Mouse (Mus musculus): Measurements from ENCODE around the gene Aatk. TPM values are rescaled to one million over a fixed set of nuclear protein-coding genes. Genes with fewer than 3 reads are reported as not detected.

Gene Aatk
- total RNA-seq, 2 experiments from 2014 or later: 4.3 to 4.7 TPM

DNA sequence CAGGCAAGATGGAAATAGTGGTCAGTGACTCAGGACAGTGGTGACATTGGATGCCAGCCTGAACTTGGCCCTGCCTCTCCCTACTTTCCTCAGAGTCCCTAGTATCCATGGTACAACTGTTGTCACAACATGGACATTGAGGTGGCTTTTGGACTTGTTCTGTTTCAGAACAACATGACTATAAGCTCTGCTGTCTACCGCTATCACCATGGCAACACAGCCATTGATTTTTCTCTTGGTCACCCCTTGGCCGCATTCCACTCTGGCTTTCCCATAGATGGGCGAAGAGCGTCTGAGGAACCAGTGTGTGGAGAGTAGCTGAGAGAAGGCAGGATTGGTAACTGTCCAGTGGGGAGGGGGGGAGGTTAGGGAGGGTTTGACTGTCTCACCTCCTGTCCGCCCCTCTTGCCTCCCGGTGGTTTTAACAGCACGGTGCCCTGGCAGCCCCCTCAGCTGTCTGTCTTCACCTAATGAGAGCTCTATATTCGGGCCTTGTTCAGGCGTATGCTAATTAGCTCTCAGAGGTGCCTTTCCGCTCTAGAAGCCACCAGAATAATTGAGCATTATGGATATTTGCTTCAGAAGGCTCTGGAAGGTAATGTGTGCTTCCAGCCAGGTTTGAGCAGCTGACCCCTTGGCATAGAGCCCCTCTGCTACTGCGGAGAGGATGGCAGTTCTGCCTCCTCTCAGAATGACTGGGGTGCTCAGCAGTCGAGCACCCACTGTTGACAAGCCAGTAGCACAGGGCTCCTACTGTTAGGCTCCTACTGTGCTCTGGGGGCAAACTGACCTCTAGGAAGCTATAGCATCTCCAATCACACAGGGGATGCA lies 76.7 kb downstream of the Aatk start:
- no peak for DNase-seq (ENCODE audit: low spot score)
- intact Hi-C loops (cut with DNase I): no loop called here

DNA sequence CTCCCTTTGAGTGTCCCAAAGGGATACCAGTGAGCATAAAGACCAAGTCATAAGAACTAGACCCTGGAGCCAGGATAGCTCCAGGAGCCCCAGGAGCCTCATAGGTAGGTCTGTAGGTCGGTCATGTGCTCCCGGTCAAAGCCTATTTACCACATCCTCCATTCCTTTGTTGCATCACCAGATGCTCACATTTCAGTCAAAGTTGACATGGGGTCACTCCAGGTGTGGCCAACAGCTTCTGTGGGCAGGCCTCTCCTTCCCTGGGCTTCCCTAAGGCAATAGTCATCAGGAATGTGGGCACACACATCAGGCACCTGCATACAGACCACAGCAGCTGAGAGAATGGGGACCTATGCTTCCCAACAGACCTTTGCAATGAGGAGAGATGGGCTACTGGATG lies 79.1 kb downstream of the Aatk start:
- no peak for DNase-seq (ENCODE audit: low spot score)
- intact Hi-C loops (cut with DNase I): no loop called here

DNA sequence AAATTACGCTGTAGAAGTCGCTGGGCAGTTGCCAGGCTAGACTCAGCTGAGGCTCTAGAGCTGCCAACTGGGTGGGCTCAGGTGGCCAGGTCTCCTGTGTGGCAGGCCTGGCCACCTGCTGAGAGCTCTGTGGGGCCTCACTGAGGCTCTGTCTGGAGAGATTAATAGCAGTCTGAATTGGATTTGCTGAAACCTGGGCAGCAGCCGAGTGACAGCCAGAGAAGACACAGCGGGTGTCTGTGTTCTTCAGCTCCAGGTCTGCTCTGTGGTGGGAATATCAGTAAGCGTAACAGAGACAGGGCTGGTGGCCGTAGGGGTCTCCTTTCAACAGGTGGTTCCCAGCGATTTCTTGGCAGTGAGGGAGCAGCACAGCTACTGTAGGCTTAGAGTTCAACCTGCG lies 79.6 kb downstream of the Aatk start:
- no peak for DNase-seq (ENCODE audit: low spot score)
- intact Hi-C loops (cut with DNase I): no loop called here

DNA sequence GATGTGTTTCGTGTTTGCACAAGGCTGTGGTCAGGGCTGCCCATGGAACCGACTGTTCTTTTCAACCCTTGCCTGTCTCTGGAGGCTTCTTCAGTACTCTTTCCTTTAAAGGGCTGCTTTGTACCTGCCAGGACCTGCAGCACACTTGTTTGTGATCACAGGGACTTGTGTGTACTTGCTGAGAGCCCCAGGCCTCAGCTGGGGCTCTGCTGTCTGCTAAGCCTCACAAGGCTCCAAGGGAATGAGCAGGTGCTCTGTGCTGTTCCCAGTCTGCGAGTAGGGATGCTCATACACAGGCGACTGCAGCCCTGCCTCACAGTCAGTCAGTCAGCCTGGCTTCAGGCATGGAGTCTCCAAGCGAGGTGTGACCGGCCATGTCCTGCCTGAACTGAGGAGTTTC lies 80.7 kb downstream of the Aatk start:
- DNase-seq (ENCODE audit: low spot score): no peak
- intact Hi-C loops (cut with DNase I): no loop called here

DNA sequence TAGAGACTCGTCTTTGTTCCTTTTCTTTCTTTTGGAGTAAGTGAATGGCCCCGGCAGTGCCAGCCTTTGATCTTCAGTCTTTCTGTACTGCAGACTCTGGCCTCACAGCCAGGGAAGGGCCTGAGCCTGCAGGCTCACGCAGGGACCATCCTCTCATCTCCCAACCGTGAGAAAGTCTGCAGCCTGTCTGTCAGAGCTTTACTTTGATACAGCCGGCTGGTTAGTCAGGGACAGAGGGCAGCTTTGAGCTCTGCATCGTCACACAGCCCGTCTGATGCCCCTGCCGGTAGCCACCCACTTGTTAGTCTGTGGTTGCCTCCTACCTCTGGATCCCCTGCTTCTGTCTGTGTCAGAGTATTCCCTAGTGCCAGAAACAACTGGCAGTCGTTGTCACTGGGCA lies 81.9 kb downstream of the Aatk start:
- no peak for DNase-seq (ENCODE audit: low spot score)
- intact Hi-C loops (cut with DNase I): no loop called here

DNA sequence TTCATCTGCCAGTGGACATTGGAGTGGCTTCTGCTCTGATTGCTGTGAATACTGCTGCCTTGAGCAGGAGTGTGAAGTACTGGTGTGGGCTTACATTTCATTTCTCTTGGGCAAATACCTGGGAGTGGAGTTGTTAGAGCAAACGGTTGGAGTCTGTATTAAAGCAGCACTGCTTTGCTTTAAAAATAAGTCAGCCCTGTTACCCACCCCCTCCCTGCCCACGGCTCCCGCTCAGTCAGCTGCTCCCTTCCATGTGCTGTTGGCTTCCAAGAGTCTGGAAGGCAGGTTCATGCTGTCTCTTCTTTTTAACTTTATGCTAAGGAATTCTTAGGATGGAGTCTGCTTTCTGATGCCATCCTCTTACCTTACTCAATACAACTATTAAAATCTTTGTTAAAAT lies 85.5 kb downstream of the Aatk start:
- intact Hi-C loops (cut with DNase I): no loop called here
- no peak for DNase-seq (ENCODE audit: low spot score)

DNA sequence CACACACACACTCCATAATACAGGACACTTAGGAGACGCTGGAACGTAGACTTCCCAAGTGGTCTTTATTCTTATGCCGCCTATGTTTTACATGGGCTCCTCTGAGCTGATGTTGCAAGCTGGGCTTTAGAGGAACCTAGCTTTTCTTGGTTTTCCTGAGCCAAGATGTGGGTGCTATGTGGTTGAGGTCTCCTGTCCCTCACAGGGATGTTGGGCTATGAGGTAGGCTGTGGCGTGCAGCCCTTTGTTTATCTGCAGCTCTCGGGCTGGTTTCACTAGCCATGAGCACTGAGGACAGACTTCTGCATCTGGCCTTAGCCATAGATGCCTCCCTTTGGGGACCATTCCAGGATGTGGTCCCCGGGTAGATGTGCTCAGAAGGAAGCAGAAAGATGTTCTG lies 86.3 kb downstream of the Aatk start:
- intact Hi-C loops (cut with DNase I): no loop called here
- no peak for DNase-seq (ENCODE audit: low spot score)

DNA sequence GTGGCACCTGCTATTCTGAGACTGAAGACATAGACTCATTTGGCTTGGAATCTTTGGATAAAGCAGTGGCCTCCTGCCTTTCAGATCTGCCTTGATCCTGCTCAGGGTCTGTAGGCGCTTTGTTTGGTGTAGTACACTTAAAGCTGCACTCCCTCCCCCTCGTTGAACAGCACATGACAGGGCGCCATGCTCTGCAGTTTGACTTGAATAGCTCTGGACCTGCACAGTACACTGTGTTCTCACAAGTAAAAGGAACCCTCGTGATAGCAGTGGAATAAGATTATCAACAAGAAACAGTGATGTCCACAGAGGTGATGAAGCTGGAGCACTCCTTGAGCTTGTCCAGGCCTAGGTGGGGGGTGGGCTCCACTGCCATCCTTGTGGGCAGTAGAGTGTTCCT lies 87.3 kb downstream of the Aatk start:
- no peak for DNase-seq (ENCODE audit: low spot score)
- intact Hi-C loops (cut with DNase I): no loop called here

DNA sequence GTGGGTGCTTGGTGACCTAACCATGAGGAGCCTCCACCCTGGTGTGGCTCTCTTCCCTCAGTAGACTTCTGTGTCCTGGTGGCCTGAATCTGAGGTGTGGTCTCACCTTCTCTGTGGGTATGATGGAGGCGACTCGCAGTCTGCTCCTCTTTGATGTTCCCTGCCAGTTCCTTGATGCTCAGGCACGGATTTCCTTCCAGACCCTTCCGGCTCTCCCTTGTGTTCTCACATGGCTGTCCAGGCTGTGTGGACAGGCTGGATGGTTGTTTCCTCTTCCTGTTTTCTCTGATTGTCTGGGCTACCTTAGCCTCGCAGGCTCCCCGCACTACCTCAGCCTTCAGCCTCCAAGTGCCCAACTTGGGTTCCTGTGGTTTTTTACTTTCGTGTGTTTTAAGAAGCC lies 88.1 kb downstream of the Aatk start:
- DNase-seq (ENCODE audit: low spot score): no peak
- intact Hi-C loops (cut with DNase I): no loop called here

Small RNAs within 50 kb of the gene (microRNA-seq; reads per million reads assigned to microRNA genes)
- gene Gm25948: not detected
- gene Mir3065: not detected
- not detected for gene Mir338

Other genes starting within 250 kb of the Aatk start
- gene Chmp6, start 133.7 kb downstream of the Aatk start, total RNA-seq (2021): 10 to 100 TPM; 29.5 to 30.4 TPM
- gene Baiap2, start 104.4 kb downstream of the Aatk start, total RNA-seq (2021): 1 to 10 TPM; 7.1 to 8.0 TPM
- 1 to 10 TPM; 9.3 to 9.7 TPM for gene Cep131, start 39.7 kb upstream of the Aatk start, total RNA-seq (2021)
- gene Tepsin, start 51.6 kb upstream of the Aatk start, total RNA-seq (2021): 1 to 10 TPM; 7.4 to 8.2 TPM
- 10 to 100 TPM; 67.1 to 69.7 TPM for gene Ndufaf8, start 51.8 kb upstream of the Aatk start, total RNA-seq (2021)
- 10 to 100 TPM; 75.9 to 78.0 TPM for gene Slc38a10, start 104.2 kb upstream of the Aatk start, total RNA-seq (2021)
- 1 to 10 TPM; 7.8 to 8.3 TPM for gene Bahcc1, start 185.8 kb upstream of the Aatk start, total RNA-seq (2021)

Measured in heart, postnatal 25 days (tissue).